Comparison of ENCODE assay signal across 9 mouse cellular contexts in the genomic region with DNA sequence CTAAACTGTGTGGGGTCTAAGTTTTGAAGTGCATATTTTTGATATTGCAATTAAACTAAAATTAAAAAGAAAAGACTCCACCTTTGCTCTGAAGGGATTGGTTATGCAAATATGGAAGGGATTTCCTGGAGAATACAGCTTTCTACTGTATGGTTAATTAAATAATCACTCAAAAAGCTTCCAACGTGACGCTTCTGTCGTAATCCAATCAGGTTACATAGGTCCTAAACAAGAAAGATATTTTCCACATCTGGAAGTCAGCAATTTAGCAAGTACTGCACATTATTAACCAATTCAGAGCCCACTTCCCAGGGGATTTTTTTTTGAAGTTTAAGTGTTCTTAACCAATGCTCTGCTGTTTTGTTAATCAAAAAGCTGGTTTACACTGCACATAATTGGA. TPM values are rescaled to one million over a fixed set of nuclear protein-coding genes. Genes with fewer than 3 reads are reported as not detected.
A peak's percentile ranks its signal among the peaks of the same experiment; 100 is the strongest.
DNase-seq lines count a peak whose midpoint lies in the region; ATAC-seq lines count a peak whose summit lies in the region.
"Had no signal": no experiment of that assay in that cellular context is flagged by ENCODE, and none has a peak within 500 bp of the region (broad histone marks: within the 10 kb centered on the region; RNA-seq: fewer than 3 reads in every experiment).

No protein-coding gene starts in this region.

- DNase-seq in kidney, adult 18-20 months, result no peak
- peak; percentile 70 for DNase-seq in brain, adult 2 months (ENCODE audit: low read depth, low spot score)
- no peak for DNase-seq in cerebellum, postnatal 36 days
- DNase-seq in cerebellum, adult 9-10 months, result no peak
- DNase-seq in testis, postnatal 10 days (ENCODE audit: low spot score), result no peak

- 39% methylated on average over 3 of the region's 3 CpGs for WGBS in kidney, embryonic 15.5 days
- WGBS in hindbrain, embryonic 12.5 days, result 10% methylated on average over 3 of the region's 3 CpGs
- WGBS in midbrain, embryonic 15.5 days, result 21% methylated on average over 3 of the region's 3 CpGs

- H3K9me3 ChIP-seq in kidney, embryonic 15.5 days (replicated peaks), result no peaks in the 10 kb centered on the region
- H3K9me3 ChIP-seq in hindbrain, embryonic 12.5 days (replicated peaks), result no peaks in the 10 kb centered on the region
- H3K9me3 ChIP-seq in midbrain, embryonic 15.5 days, result no peaks in the 10 kb centered on the region

- no peaks in the 10 kb centered on the region for H3K36me3 ChIP-seq in kidney, embryonic 15.5 days
- no peaks in the 10 kb centered on the region for H3K36me3 ChIP-seq in hindbrain, embryonic 12.5 days
- no peaks in the 10 kb centered on the region for H3K36me3 ChIP-seq in midbrain, embryonic 15.5 days (replicated peaks)

- ATAC-seq in kidney, embryonic 15.5 days (replicated peaks; ENCODE audit: low FRiP score), result no peak
- ATAC-seq in hindbrain, embryonic 12.5 days (ENCODE audit: low FRiP score), result no peak
- ATAC-seq in midbrain, embryonic 15.5 days (replicated peaks), result no peak

- H3K9ac ChIP-seq in kidney, embryonic 15.5 days, result no peak overlapping the region
- no peak overlapping the region for H3K9ac ChIP-seq in hindbrain, embryonic 12.5 days
- H3K9ac ChIP-seq in midbrain, embryonic 15.5 days, result no peak overlapping the region
- H3K9ac ChIP-seq: liver, embryonic 14.5 days had no signal

- H3K27ac ChIP-seq in kidney, embryonic 15.5 days, result peak overlapping the region; percentile 75
- H3K27ac ChIP-seq in hindbrain, embryonic 12.5 days, result no peak overlapping the region
- H3K27ac ChIP-seq in midbrain, embryonic 15.5 days, result peak overlapping the region; percentile 65; the same call in 1 of the 2 replicates

- H3K4me2 ChIP-seq in kidney, embryonic 15.5 days, result peak overlapping the region; percentile 77
- peak overlapping the region; percentile 80; the same call in 1 of the 2 replicates for H3K4me2 ChIP-seq in hindbrain, embryonic 12.5 days (replicated peaks)
- H3K4me2 ChIP-seq in midbrain, embryonic 15.5 days, result peak overlapping the region; percentile 62

- peaks cover 7% of the 10 kb centered on the region; the same call in 1 of the 2 replicates for H3K27me3 ChIP-seq in kidney, embryonic 15.5 days
- no peaks in the 10 kb centered on the region for H3K27me3 ChIP-seq in hindbrain, embryonic 12.5 days
- H3K27me3 ChIP-seq in midbrain, embryonic 15.5 days (replicated peaks), result no peaks in the 10 kb centered on the region

- H3K4me3 ChIP-seq in kidney, embryonic 15.5 days (replicated peaks), result 0 out of 2 replicates have a peak overlapping the region, but pooled peaks have one; percentile 82
- H3K4me3 ChIP-seq in hindbrain, embryonic 12.5 days, result no peak overlapping the region
- H3K4me3 ChIP-seq in midbrain, embryonic 15.5 days, result no peak overlapping the region

- peaks cover 26% of the 10 kb centered on the region for H3K4me1 ChIP-seq in kidney, embryonic 15.5 days
- peaks cover 19% of the 10 kb centered on the region for H3K4me1 ChIP-seq in hindbrain, embryonic 12.5 days
- peaks cover 47% of the 10 kb centered on the region for H3K4me1 ChIP-seq in midbrain, embryonic 15.5 days

RNA-seq across cellular contexts. Expression of a gene that starts 3.3 kb away (rescaled TPM):
- polyA plus RNA-seq in kidney, embryonic 15.5 days (2015; fragmentation: Nextera tagmentation; extraction: Ambion mirVana), result 51.1 and 57.1 TPM in 2 replicates
- 47.3 and 60.5 TPM in 2 replicates for polyA plus RNA-seq in hindbrain, embryonic 12.5 days (2016; fragmentation: Nextera tagmentation; extraction: Ambion mirVana)
- polyA plus RNA-seq in midbrain, embryonic 15.5 days (2015; fragmentation: Nextera tagmentation; extraction: Ambion mirVana), result 30.8 and 31.5 TPM in 2 replicates
